Mouse (Mus musculus) cerebellum, adult 2 months (tissue): ENCODE measurements around the gene Nlgn1. TPM values are rescaled to one million over a fixed set of nuclear protein-coding genes. Genes with fewer than 3 reads are reported as not detected.
A peak's percentile ranks its signal among the peaks of the same experiment; 100 is the strongest.

Experiments used
- DNase-seq, 2 experiments: peaks; one replicate each; pipeline ENCODE4 v3.0.0; 2021
- H3K27ac ChIP-seq: fragments of 200-500 bp; 2 replicates; pipeline ENCODE4 v1.5.1; 2012; ENCODE audit warnings: low read length, control low read depth, inconsistent platforms; ENCODE audit not compliant: insufficient read depth
- H3K27me3 ChIP-seq: fragments of 200-500 bp; 2 replicates; pipeline ENCODE4 v1.6.1; 2012; ENCODE audit warnings: inconsistent platforms, mild to moderate bottlenecking, low read length, moderate library complexity; ENCODE audit not compliant: control insufficient read depth, insufficient read depth
- H3K4me1 ChIP-seq: fragments of 200-500 bp; 2 replicates; pipeline ENCODE4 v1.6.1; 2011; ENCODE audit warnings: low read length; ENCODE audit not compliant: control insufficient read depth, insufficient read depth
- H3K4me3 ChIP-seq: fragments of 200-500 bp; replicated peaks from 2 replicates; pipeline ENCODE3; 2011; ENCODE audit warnings: mild to moderate bottlenecking, low read depth, low read length, control low read depth; ENCODE audit not compliant: insufficient read depth
- CTCF ChIP-seq: fragments of 200-500 bp; IDR thresholded peaks from 2 replicates; pipeline ENCODE4 v1.5.1; 2011; ENCODE audit warnings: low read depth, mild to moderate bottlenecking, control low read depth, low read length, moderate library complexity, borderline replicate concordance; ENCODE audit not compliant: insufficient read depth
- POLR2A ChIP-seq: fragments of 200-500 bp; IDR thresholded peaks from 2 replicates; pipeline ENCODE4 v1.6.1; 2011; ENCODE audit warnings: low read length, control low read depth, borderline replicate concordance; ENCODE audit not compliant: insufficient read depth
- WGBS: fragments of 180-500 bp; shearing (Covaris S2); methylation state at CpG from one replicate; pipeline ENCODE4 v1.1.7; 2018; 5-methylcytosine and 5-hydroxymethylcytosine counted together
- polyA plus RNA-seq: library from polyadenylated mRNA; depleted of rRNA; stranded (reverse); fragments of >200 nt; gene quantifications from 2 replicates; pipeline ENCODE4 v1.2.3, GENCODE M21; 2012

The Nlgn1 gene
- polyA plus RNA-seq, 1 experiment = 15.5 TPM

- TF ChIP-seq CTCF = no peak
- TF ChIP-seq POLR2A = no peak
- Histone ChIP-seq H3K4me3 (no peak overlapping the region), H3K27ac (no peak overlapping the region), H3K4me1 (peaks cover 3% of the 10 kb centered on the region; the same call in 1 of the 2 replicates), H3K27me3 (no peaks in the 10 kb centered on the region)
- no peak for DNase-seq
- WGBS = 94% methylated on average over 10 of the region's 10 CpGs
Measured at GRCm38 (mm10) chr3:25675888-25676287, 656.4 kb downstream of the Nlgn1 start.

DNA sequence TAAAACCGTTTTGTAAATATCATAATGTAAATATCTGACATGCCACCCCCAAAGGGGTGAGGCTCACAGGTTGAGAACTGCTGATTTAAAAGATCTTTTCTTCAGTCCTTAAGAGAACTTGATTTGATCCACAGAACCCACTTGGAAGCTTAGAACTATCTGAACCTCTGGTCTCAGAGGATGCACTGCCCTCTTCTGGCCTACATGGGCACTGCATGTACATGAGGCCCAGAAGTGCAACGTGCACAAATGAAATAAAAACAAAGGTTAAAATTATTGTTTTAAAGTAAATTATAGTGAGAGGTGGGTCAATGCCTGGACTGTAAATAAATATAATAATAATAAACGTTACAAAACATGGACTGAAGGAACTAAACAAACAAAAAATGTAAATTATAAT is 657.2 kb downstream of the Nlgn1 start:
- 81% methylated on average over 3 of the region's 3 CpGs for WGBS
- peaks cover 3% of the 10 kb centered on the region; the same call in 1 of the 2 replicates for H3K4me1 ChIP-seq
- H3K27ac ChIP-seq = no peak overlapping the region
- H3K27me3 ChIP-seq = no peaks in the 10 kb centered on the region
- no peak overlapping the region for H3K4me3 ChIP-seq
- no peak for TF ChIP-seq POLR2A
- peak; percentile 67 for TF ChIP-seq CTCF
- DNase-seq = peak in 1 of 2 experiments; percentile 46

- Histone ChIP-seq H3K4me3 (no peak overlapping the region), H3K27ac (no peak overlapping the region), H3K27me3 (no peaks in the 10 kb centered on the region), H3K4me1 (no peaks in the 10 kb centered on the region)
- DNase-seq = no peak
- 84% methylated on average over 5 of the region's 5 CpGs for WGBS
- no peak for TF ChIP-seq CTCF
- no peak for TF ChIP-seq POLR2A
Measured at GRCm38 (mm10) chr3:25673408-25673807, 658.9 kb downstream of the Nlgn1 start.

GRCm38 (mm10) chr3:25672779-25673178 is 659.5 kb downstream of the Nlgn1 start:
- no peak for TF ChIP-seq CTCF
- no peak for TF ChIP-seq POLR2A
- Histone ChIP-seq H3K4me3 (no peak overlapping the region), H3K4me1 (no peaks in the 10 kb centered on the region), H3K27ac (no peak overlapping the region), H3K27me3 (no peaks in the 10 kb centered on the region)
- DNase-seq = no peak
- WGBS = 73% methylated on average over 4 of the region's 4 CpGs

DNA sequence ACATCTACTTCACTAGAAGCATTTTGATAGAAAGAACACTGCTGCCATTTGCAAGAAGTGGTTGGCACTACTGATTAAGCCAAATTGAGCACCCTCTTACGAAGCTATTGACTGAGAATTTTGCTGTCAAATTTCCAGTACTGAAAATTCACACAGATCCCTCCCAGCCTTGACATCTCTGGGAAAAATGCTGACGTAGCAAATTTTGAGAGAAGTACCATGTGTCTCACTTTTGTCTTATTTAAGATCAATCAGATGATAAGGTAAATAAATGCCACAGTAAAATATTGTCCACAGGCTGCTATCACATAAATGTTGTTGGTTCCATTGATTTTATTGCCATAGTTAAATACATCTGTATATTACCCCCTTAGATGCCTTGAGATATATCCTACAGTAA is 668.8 kb downstream of the Nlgn1 start:
- TF ChIP-seq CTCF (no peak), POLR2A (no peak)
- Histone ChIP-seq H3K27ac (no peak overlapping the region), H3K4me3 (no peak overlapping the region), H3K27me3 (no peaks in the 10 kb centered on the region), H3K4me1 (no peaks in the 10 kb centered on the region)
- WGBS = 89% methylated on average over 2 of the region's 2 CpGs
- DNase-seq = no peak

- DNase-seq = no peak
- Histone ChIP-seq H3K4me3 (no peak overlapping the region), H3K27ac (no peak overlapping the region), H3K27me3 (no peaks in the 10 kb centered on the region), H3K4me1 (no peaks in the 10 kb centered on the region; the same call in 1 of the 2 replicates)
- TF ChIP-seq CTCF = no peak
- TF ChIP-seq POLR2A = no peak
- 96% methylated on average over 3 of the region's 3 CpGs for WGBS
Measured at GRCm38 (mm10) chr3:25660285-25660684, 672.0 kb downstream of the Nlgn1 start.

GRCm38 (mm10) chr3:25658006-25658405 is 674.3 kb downstream of the Nlgn1 start:
- DNase-seq = peak; percentile 31 to 42
- TF ChIP-seq POLR2A (no peak), CTCF (no peak)
- Histone ChIP-seq H3K27ac (no peak overlapping the region), H3K4me1 (no peaks in the 10 kb centered on the region; the same call in 1 of the 2 replicates), H3K27me3 (no peaks in the 10 kb centered on the region), H3K4me3 (no peak overlapping the region)
- WGBS = 80% methylated on average over 14 of the region's 14 CpGs

- peak overlapping the region; percentile 13 for H3K4me3 ChIP-seq
- no peaks in the 10 kb centered on the region for H3K27me3 ChIP-seq
- no peak overlapping the region for H3K27ac ChIP-seq
- WGBS = 7% methylated on average over 11 of the region's 11 CpGs
- peak; percentile 79 to 87 for DNase-seq
- no peaks in the 10 kb centered on the region; the same call in 1 of the 2 replicates for H3K4me1 ChIP-seq
- TF ChIP-seq CTCF = no peak
- no peak for TF ChIP-seq POLR2A
Measured at GRCm38 (mm10) chr3:25657074-25657473, 675.2 kb downstream of the Nlgn1 start.

DNA sequence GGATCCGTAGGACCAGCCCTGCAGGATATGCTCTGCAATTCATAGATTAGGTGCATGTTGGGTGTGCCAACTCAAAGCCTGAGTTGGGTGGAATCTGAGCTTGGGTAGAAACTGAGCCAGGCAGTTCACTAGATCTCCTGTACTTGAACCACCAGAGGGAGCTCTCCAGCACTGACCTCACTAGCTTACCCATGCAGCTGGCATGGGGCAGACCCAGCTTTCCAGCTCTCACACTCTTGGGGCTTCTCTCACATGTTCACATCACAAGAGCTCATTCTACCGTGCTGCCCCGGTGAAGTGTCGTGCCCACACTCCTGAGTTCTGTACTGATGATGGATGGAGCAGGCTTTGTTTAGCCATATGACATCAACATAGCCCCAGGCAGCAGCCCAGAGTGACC is 679.2 kb downstream of the Nlgn1 start:
- Histone ChIP-seq H3K4me3 (no peak overlapping the region), H3K4me1 (no peaks in the 10 kb centered on the region; the same call in 1 of the 2 replicates), H3K27me3 (no peaks in the 10 kb centered on the region), H3K27ac (no peak overlapping the region)
- DNase-seq = peak; percentile 38 to 44
- WGBS = 81% methylated on average over 4 of the region's 4 CpGs
- TF ChIP-seq POLR2A (no peak), CTCF (peak; percentile 49; the same call in 1 of the 2 replicates)
